Mouse (Mus musculus) kidney, postnatal 0 days (tissue): ENCODE results near the gene Trcg1. TPM values are rescaled to one million over a fixed set of nuclear protein-coding genes. Genes with fewer than 3 reads are reported as not detected.
A peak's percentile ranks its signal among the peaks of the same experiment; 100 is the strongest.
"Not testable (repeated sequence)": the region's sequence is repeated elsewhere in the genome, so short reads cannot be mapped to it uniquely, and the experiment has no call there.

Experiments used
- ATAC-seq: fragments of 200-750 bp; cut with Nextera tagmentation; replicated peaks from 2 replicates; pipeline ENCODE4 v1.8.0; 2017; ENCODE audit warnings: low read depth, moderate number of reproducible peaks, moderate TSS enrichment, moderate library complexity; ENCODE audit not compliant: low FRiP score
- DNase-seq: peaks from one replicate; pipeline ENCODE4 v3.0.0-alpha.2; 2016; ENCODE audit warnings: low spot score
- H3K27ac ChIP-seq: fragments of 300-500 bp; sonication (generic); 2 replicates; pipeline ENCODE4 v1.5.1; 2014; ENCODE audit warnings: mild to moderate bottlenecking
- H3K27me3 ChIP-seq: fragments of 300-500 bp; sonication (generic); 2 replicates; pipeline ENCODE4 v1.6.1; 2014; ENCODE audit warnings: low read length, mixed read lengths; ENCODE audit not compliant: insufficient read depth
- H3K36me3 ChIP-seq: fragments of 300-500 bp; sonication (generic); 2 replicates; pipeline ENCODE4 v1.6.1; 2014; ENCODE audit warnings: low read length, mixed read lengths; ENCODE audit not compliant: insufficient read depth
- H3K4me1 ChIP-seq: fragments of 300-500 bp; sonication (generic); replicated peaks from 2 replicates; pipeline ENCODE4 v1.6.1; 2014; ENCODE audit warnings: antibody characterized with exemption, low read length, mixed read lengths; ENCODE audit not compliant: insufficient read depth
- H3K4me2 ChIP-seq: fragments of 300-500 bp; sonication (generic); 2 replicates; pipeline ENCODE4 v1.6.1; 2014; ENCODE audit warnings: mild to moderate bottlenecking, low read length, moderate library complexity, mixed read lengths
- H3K4me3 ChIP-seq: fragments of 300-500 bp; sonication (generic); replicated peaks from 2 replicates; pipeline ENCODE4 v1.5.1; 2014; ENCODE audit warnings: low read depth, low read length
- H3K9ac ChIP-seq: fragments of 300-500 bp; sonication (generic); 2 replicates; pipeline ENCODE4 v1.6.1; 2014; ENCODE audit warnings: low read depth, low read length
- H3K9me3 ChIP-seq: fragments of 300-500 bp; sonication (generic); replicated peaks from 2 replicates; pipeline ENCODE4 v1.6.1; 2016; ENCODE audit warnings: low read length, inconsistent platforms, mixed read lengths
- CTCF ChIP-seq: IDR thresholded peaks from 2 replicates; pipeline ENCODE4 v1.5.1; 2016; ENCODE audit warnings: antibody characterized with exemption, low read depth, mild to moderate bottlenecking, moderate library complexity
- WGBS: fragments of 180-500 bp; shearing (Covaris S2); extraction: QIAGEN DNeasy Blood & Tissue Kit; methylation state at CpG from one replicate; pipeline ENCODE4 v1.1.7; 2014; 5-methylcytosine and 5-hydroxymethylcytosine counted together
- polyA plus RNA-seq: library from polyadenylated mRNA; unstranded; fragments of >200 nt; fragmentation: Nextera tagmentation; extraction: Ambion mirVana; gene quantifications from 2 replicates; pipeline ENCODE4 v1.2.1, GENCODE M21; 2015

The Trcg1 gene
- polyA plus RNA-seq = 0.04 TPM in 1 of 2 replicates, not detected in the other

DNA sequence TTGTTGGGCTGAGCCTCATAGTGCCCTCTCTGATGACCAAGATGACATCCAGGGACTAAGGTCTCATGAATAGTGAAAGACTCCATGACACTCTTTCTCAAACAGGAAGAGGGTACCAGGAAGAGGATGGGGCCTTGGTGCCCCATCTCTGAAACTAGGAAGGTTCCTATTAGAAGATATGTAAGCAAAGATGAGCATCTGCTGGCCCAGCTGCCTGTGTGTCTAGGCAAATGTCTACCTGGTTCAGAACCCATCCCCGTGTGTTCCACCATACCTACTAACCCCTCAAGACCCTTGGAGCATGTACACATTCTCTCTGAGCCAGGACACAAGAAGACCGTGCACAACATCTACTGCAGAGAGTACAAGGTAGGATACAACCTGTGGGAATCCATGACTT, at the start of gene Trcg1:
Trcg1 (plus strand) TSS at position 301 of the 400 bp plus-strand sequence.
- H3K4me3 ChIP-seq = no peak within 1 kb of the TSS
- no peaks in the 10 kb centered on the region for H3K36me3 ChIP-seq
- WGBS = 88% methylated on average over 2 of the region's 2 CpGs
- no peak for TF ChIP-seq CTCF
- H3K27me3 ChIP-seq = no peaks in the 10 kb centered on the region
- H3K27ac ChIP-seq = no peak within 1 kb of the TSS
- no peak for ATAC-seq
- DNase-seq = no peak
- no peak within 1 kb of the TSS for H3K4me2 ChIP-seq
- no peaks in the 10 kb centered on the region for H3K4me1 ChIP-seq
- no peaks in the 10 kb centered on the region for H3K9me3 ChIP-seq
- H3K9ac ChIP-seq = no peak within 1 kb of the TSS

GRCm38 (mm10) chr9:57196708-57197107, 39.6 kb upstream of the Trcg1 start:
- ATAC-seq (no peak), DNase-seq (no peak)
- H3K4me2 ChIP-seq = no peak overlapping the region
- H3K27ac ChIP-seq = no peak overlapping the region
- 53% methylated on average over 3 of the region's 3 CpGs for WGBS
- H3K9ac ChIP-seq = no peak overlapping the region
- H3K27me3 ChIP-seq = no peaks in the 10 kb centered on the region
- H3K4me1 ChIP-seq = no peaks in the 10 kb centered on the region
- H3K9me3 ChIP-seq = no peaks in the 10 kb centered on the region
- TF ChIP-seq CTCF = no peak
- no peaks in the 10 kb centered on the region for H3K36me3 ChIP-seq
- H3K4me3 ChIP-seq = no peak overlapping the region

GRCm38 (mm10) chr9:57197414-57197813, 38.9 kb upstream of the Trcg1 start:
- DNase-seq = no peak
- ATAC-seq = no peak
- H3K9me3 ChIP-seq = no peaks in the 10 kb centered on the region
- no peaks in the 10 kb centered on the region for H3K4me1 ChIP-seq
- 83% methylated on average over 8 of the region's 8 CpGs for WGBS
- H3K36me3 ChIP-seq = no peaks in the 10 kb centered on the region
- H3K9ac ChIP-seq = no peak overlapping the region
- no peak overlapping the region for H3K27ac ChIP-seq
- H3K4me3 ChIP-seq = no peak overlapping the region
- no peaks in the 10 kb centered on the region for H3K27me3 ChIP-seq
- H3K4me2 ChIP-seq = no peak overlapping the region
- no peak for TF ChIP-seq CTCF

DNA sequence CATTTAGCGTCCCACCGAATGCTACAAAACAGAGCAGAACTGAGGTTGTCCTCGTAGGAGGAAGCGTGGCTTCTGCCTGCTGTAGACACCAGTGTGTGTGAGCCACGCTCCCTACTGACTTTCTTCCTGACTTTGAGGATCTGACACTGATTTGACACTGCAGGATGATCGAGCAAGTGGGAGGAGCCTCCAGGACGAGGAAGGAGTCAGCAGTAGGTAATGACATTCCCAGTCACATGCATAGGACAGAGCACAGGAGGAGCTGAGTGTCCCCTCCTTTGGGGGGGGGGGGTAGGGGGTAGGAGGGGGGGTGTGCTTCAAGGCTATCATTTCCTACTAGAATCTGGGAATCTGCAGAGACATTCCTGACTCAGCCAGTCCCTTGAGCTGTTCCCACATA, 33.4 kb upstream of the Trcg1 start:
- 75% methylated on average over 7 of the region's 7 CpGs for WGBS
- H3K4me3 ChIP-seq = no peak overlapping the region
- no peaks in the 10 kb centered on the region for H3K9me3 ChIP-seq
- no peak for ATAC-seq
- DNase-seq = no peak
- no peak for TF ChIP-seq CTCF
- H3K36me3 ChIP-seq = no peaks in the 10 kb centered on the region
- H3K27ac ChIP-seq = no peak overlapping the region
- H3K9ac ChIP-seq = no peak overlapping the region
- H3K4me1 ChIP-seq = no peaks in the 10 kb centered on the region
- H3K4me2 ChIP-seq = no peak overlapping the region
- no peaks in the 10 kb centered on the region for H3K27me3 ChIP-seq

DNA sequence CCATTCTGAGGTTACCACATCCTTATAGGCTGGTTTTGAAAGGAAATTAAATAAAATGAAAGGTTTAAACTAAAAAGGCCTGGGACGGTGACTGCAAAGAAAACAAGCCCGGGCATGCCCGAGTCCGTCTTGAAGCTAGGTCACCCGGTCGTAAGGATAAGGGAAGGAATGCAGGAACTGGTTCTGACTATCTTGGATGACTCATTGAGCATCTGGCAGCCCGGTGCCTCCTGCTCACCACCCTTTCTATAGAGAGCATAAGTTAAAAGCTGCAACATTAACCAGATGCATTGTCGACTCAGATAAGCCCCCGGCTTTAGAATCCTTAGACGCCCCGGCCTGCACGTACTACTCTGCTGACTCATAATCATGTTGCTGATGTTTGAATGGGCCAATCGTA, 32.8 kb upstream of the Trcg1 start:
- not testable (repeated sequence) for H3K9me3 ChIP-seq, H3K27me3 ChIP-seq, ATAC-seq, H3K4me3 ChIP-seq, H3K4me1 ChIP-seq, H3K27ac ChIP-seq, DNase-seq, H3K9ac ChIP-seq, H3K4me2 ChIP-seq, H3K36me3 ChIP-seq
- 81% methylated on average over 12 of the region's 13 CpGs for WGBS

DNA sequence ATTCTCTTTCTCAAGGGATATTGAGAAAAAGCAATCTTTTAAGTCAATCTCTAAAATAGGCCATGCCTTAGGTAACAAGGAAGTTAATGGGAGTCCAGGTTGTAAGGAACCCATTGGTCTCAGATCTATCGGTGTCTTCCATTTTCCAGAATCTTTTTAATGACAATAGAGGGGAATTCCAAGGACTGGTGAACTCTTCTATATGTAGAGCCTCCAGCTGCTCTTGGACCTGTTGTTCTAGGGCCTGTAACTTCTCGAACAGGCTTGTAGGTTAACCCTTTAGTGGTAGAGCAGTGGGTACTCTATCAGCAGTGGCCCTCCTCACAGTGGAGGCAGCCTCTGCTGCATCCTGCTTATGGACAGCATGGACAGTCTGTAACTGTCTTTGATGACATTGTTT, 29.5 kb upstream of the Trcg1 start:
- no peaks in the 10 kb centered on the region for H3K27me3 ChIP-seq
- H3K4me2 ChIP-seq = no peak overlapping the region
- WGBS = 64% methylated on average over 2 of the region's 2 CpGs
- ATAC-seq (no peak), DNase-seq (no peak)
- H3K27ac ChIP-seq = no peak overlapping the region
- no peaks in the 10 kb centered on the region for H3K9me3 ChIP-seq
- H3K9ac ChIP-seq = no peak overlapping the region
- H3K4me1 ChIP-seq = no peaks in the 10 kb centered on the region
- no peaks in the 10 kb centered on the region for H3K36me3 ChIP-seq
- no peak for TF ChIP-seq CTCF
- H3K4me3 ChIP-seq = no peak overlapping the region

- Histone ChIP-seq H3K27ac (no peak overlapping the region), H3K4me1 (no peaks in the 10 kb centered on the region), H3K9me3 (no peaks in the 10 kb centered on the region), H3K4me2 (no peak overlapping the region), H3K4me3 (no peak overlapping the region), H3K27me3 (no peaks in the 10 kb centered on the region), H3K9ac (no peak overlapping the region), H3K36me3 (no peaks in the 10 kb centered on the region)
- DNase-seq (peak; percentile 78), ATAC-seq (no peak)
- TF ChIP-seq CTCF = peak; percentile 73
- 31% methylated on average over 3 of the region's 3 CpGs for WGBS
These were observed 27.0 kb upstream of the Trcg1 start for GRCm38 (mm10) chr9:57209316-57209715.
